Mouse (Mus musculus) fat pad, adult 2 months (tissue): ENCODE data around the gene Gm11983.
"Not testable (repeated sequence)": the region's sequence is repeated elsewhere in the genome, so short reads cannot be mapped to it uniquely, and the experiment has no call there.

Experiments
- DNase-seq: peaks from one replicate; pipeline ENCODE4 v3.0.0-alpha.2; 2011; ENCODE audit warnings: low read depth, low spot score; ENCODE audit errors: extremely low read depth

The Gm11983 gene

DNA sequence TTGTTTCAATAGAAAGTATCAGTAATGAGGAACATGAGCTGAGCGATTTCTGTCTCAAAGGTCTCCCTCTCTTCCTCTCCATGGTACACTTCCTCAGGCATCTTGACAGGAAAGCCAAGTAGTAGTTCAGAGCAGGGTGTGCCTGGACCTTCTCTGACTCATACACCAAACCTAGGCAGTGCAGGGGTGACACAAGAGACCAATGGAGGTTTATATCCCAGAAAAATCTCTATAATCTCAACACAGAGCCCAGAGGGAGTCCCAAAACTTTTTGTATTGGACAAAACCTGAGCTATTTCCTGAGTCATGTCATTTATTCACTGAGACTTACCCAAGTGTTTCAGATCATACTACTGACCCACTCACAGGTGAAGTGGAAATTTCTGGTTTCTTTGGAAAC, at the start of gene Gm11983:
Gene Gm11983 (minus strand): TSS at position 101 of the 400 bp plus-strand sequence.
- DNase-seq, result no peak

DNA sequence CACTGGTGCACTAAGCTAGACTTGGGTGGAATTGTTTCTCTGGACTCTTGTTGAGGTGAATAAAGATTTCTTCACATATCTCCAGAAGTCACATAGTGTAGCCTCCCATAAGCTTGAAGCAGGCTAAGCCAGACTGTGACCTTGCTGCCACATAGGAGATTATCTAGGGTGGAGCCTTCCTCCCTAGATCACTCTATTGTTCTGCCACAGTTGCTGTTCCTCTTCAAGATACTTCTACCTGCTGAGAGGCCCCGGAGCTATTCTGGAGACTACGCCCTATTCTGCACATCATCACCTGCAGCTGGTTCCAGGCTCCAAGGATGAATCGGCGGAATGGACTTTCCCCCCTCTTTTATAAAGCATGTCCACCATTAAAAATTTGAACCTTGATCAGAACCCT, 45.6 kb upstream of the Gm11983 start:
- not testable (repeated sequence) for DNase-seq

DNA sequence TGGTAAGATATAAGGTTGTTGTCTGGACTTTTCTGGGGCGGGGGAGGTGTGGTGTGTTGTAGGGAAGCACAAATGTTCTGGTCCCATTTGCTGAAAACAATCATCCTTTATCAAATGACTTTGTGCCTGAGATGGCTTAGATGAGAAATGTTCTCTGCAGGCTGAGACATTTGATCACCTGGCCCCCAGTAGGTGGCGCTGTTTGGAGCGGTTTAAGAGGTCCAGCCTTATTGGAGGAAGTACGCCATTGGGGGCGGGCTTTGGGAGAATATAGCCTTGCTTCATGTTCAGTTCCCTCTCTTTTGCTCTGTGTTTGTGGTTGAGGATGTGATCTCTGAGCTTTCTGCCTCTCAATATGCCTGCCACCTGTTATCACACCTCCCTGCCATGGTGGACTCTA, 44.2 kb upstream of the Gm11983 start:
- no peak for DNase-seq

DNA sequence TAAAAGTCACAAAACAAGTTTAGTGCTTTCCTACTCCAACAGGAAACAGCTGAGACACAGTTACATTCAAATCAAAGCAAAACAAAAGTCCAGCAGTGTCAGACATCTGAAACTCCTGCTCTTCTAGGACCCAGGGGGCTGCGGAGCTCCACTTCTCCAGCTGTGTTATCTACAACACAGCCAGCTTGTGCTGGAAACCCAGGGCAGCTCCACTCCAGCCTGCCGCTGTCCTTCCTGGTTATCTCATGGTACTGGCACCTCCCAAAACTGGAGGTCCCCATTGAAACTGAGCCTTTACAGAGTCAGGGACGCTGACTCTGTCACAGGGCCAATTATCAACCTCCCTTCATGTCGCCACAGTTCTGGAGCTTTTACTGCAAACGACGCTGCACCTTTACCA, 40.3 kb upstream of the Gm11983 start:
- DNase-seq, result no peak

DNA sequence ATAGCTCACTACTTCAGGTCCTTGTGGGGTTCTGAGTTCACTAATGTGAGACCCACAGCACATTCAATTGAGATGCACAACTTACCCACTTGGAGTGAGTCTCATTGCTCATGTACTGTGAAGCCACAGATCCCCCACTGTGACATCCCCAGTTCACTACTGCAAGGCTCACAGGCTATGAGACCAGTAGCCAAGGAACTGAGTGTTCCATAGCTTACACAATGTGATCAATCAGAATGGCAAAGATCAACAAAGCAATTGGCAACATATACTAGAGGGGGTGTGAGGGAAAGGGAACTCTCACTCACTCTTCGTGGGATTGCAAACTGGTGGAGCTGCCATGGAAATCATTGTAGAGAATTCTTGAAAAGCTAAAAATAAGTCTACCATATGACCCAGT, 33.5 kb upstream of the Gm11983 start:
- DNase-seq, result no peak

DNA sequence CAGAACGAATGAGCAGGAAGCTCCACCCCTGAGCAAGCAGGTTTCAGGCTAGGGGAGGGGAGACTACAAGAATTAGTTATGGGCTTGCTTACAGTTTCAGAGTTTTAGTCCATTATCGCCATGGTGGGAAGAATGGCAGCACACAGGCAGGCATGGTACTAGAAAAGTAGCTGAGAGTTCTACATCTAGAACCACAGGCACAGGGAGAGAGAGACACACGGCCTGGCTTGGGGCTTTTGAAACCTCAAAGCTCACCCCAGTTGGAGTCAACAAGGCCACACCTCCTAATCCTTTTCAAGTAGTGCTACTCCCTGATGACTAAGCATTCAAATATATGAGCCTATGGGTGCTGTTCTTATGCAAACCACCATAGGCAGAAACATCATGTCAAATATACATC, 28.1 kb upstream of the Gm11983 start:
- DNase-seq, result no peak

DNA sequence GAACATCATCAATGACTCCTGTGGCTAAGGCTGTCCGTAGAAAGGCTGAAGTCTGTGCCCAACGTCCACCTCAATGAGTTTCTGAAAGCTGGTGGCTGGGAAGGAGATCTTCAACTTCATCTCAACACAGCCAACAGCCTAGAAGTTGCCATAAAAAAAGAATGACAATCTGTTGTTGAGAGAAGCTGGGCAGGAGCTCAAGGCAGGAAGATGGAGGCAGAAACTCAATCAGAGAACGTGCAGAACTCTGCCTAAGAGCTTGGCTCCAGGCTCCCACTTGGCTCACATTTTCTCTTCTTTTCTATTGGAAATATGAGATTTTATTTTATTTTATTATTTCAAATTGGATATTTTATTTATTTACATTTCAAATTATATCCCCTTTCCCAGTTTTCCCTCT, 24.7 kb upstream of the Gm11983 start:
- DNase-seq, result no peak

DNA sequence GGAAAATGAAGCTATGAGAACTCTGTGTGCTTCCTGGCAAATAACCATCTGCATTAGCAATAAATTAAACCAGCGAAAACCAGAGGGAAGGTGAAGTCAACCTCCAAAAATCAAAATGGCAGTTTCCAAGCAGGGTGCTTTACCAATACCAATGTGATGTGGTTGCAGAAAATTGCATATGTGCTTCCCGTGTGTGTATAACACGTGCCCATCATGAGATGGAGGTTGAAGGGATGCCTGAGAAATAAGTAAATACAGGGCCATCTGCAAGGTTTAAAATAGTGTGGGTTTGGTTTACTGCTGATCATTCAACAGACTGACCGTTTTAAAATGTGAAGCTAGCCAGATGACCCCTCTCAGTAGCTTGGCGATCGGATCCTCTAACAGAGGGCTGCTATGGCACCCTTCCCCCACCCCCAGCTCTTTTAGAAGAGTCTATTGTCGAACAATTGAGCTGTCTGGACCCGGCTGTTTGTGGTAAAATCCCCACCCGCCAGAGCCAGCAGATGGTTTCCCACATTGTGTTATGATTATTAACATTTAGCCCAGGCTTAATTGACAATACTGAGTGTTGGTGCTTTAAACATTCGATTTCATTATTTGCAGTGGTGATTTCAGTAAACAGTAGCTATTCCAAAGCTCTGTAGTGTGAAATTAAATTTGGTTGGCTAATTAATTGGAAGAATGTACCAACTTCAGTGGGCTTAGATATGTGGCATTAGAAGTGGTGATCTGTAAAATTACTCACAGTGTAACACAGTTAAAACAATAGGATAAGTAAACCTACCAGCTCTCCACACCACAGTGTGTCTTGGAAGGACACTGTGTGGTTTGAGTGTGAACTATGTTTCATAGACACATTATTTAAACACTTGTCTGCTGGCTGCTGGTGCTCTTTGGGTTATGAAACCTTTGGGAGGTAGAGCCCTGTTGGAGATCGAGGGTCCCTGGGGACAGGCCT, 22.7 kb upstream of the Gm11983 start:
- DNase-seq, result no peak

DNA sequence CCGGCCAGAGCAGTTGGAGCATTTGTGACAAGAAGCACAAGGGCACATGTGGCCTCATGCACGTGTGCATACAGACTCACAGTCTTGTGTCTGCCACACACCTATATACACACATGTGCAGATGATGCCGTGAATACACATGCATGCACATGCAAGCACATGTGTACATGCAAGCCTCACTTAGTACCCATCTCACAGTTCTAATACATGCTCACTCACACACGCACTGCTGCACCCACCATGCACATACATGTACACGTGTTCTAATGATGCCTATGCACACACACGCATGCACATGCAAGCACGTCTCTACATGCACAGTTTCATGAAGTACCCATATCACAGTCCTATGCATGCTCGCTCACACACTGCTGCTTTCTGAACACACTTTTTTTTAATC, 21.6 kb upstream of the Gm11983 start:
- no peak for DNase-seq

DNA sequence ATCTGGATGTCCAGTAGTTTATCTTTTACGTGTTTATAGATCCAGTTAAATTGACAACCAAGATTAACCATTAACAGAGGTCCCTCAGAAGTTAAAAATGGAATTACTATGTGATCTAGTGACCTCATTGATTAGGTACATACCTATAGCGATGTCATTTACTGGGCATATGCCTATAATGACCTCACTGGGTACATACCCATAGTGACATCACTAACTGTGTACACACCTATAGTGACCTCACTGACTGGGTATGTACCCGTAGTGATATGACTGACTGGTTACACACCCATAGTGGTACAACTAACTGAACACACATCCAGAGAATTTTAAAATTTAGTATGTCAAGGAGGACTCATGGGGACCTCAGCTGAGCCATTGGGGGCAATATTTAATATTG, 18.5 kb upstream of the Gm11983 start:
- DNase-seq, result no peak

DNA sequence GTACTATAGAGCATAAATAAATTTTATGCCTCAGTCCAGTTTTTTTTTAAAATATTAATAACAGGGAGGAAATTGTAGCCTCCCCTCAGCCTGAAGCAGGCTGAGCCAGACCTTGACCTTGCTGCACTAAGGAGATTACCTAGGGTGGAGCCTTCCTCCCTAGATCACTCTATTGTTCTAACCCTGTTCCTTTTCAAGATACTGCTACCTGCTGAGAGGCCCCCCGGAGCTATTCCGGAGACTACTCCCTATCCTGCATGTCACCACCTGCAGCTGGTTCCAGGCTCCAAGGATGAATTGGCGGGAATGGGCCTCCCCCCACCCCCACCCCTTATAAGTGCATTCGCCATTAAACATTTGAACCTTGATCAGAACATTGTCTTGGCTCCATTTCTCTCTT, 15.9 kb upstream of the Gm11983 start:
- DNase-seq, result not testable (repeated sequence)

DNA sequence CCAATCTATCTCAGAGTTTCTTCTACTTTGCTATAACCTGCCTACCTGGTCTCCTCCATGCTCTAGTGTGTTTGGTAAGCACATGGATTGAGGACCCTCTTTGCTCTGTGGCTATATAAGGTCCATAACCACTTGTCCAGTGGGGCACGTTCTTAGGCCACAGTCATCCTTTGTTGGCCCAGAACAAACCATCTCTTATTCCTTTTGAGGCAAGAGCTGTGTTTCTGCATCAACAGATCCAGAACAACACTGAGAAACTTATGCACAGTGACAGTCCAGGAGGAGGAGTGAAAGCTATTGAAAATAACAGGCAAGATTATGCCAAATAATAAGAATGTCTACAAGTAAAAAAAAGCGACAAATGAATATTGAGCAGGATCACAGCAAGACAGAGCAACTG, 6.4 kb upstream of the Gm11983 start:
- no peak for DNase-seq

DNA sequence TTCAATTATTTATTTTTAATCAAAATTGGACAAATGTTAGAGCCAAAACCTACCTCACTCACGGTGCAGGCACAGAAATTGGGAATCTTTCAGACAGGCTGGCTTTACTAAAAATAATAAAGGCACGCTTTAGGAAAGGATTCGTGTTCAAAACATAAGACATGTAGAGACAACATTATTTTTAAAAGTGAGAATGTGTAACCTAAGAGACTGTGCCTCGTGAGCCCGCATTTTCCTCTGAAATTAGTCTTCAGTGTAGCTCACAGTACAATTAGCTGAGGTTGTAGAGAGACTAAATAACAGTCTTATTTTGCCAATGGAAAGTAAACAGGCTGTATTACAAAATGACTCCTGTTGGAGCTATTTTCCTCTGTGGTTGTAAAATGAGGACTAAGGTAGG, 4.7 kb upstream of the Gm11983 start:
- no peak for DNase-seq

DNA sequence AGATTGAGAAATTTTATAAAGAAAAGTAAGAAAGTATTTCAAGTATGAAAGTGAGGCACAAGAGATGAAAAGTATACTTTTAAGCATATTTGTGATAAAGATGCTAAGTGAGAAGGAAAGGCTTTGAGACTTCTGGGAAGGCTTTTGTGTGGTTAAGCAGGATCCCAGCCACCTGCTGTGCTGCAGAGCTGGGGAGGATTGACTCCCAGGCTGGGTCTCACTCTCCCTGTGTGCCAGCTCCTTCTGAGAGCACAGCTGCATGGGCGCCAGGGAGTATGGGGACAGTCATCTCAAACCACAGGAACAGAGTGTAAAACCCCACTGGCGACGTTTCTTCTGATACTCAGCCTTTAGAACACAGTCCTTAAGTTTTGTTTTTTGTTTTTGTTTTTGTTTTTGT, 3.3 kb upstream of the Gm11983 start:
- DNase-seq, result no peak

DNA sequence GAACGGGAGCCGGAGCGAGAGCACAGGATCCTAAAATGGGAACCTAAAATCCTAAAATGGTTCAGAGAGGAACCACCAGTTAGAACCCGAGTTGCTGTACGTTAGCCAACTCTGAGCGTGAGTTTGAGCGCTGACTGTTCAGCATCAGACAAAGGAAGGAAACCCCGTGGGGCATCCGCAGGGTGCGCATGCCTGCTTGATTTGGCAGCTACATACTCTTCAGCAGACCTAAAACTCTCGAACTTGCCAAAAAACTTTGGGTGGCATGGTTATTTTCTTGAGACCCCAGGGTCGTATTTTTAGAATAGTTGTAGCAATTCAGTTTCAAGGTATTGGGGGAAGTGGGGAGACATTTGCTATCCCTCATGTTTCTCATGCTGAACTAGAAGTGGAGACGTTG, 2.8 kb downstream of the Gm11983 start:
- no peak for DNase-seq

DNA sequence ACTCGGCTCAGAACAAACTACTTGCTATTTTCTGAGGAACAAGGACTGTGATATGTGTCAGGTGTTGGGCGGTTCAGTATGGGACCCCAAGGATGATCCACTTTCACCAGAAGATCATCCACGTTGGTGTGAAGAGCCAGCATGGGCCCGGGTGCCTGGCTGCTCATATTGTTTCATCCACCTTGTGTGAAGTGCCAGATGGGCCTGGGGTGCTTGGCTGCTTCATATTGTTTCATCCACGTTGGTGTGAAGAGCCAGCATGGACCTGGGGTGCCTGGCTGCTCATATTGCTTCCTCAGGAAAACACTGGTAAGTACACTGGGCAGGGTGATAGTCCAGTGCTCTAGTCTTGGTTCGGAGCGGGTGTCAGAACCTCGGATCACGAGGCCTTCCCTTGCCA, 3.7 kb downstream of the Gm11983 start:
- no peak for DNase-seq

DNA sequence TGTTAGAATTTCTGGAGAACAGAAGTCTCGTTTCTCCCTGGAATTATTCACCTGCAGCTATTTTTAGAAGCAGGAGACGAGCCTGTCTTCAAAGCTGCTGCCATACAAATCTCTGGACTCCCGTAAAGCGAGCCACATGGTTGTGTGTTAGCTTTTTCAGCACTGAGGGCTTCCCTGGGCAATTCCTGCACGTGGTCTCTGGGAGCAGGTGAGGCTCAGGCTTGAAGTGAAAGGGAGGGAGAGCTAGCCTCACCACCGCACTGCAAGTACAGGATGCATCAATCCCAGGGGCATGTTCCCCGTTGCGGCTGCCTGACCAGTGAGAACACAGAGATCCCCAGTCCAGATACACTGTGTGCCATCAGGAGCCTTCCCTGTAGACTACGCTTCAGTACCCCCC, 5.5 kb downstream of the Gm11983 start:
- DNase-seq, result no peak

DNA sequence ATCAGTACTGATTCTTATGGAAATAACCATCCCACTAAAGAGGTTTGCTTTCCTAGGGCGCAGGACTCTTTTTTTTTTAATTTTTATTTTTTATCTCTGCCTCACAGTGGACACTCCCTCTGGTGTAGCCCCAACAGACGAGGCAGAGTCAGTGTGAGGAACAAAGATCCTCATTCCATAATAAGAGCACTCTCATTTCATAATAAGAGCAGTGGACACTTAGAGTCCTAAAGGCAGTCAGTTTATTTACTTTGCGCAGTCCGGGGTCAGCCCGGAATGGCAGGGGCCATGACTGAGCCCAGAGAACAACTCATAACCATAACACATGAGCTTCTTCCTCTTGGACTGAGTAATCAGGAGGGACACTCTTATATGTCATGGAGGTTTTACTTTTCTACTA, 9.3 kb downstream of the Gm11983 start:
- no peak for DNase-seq

DNA sequence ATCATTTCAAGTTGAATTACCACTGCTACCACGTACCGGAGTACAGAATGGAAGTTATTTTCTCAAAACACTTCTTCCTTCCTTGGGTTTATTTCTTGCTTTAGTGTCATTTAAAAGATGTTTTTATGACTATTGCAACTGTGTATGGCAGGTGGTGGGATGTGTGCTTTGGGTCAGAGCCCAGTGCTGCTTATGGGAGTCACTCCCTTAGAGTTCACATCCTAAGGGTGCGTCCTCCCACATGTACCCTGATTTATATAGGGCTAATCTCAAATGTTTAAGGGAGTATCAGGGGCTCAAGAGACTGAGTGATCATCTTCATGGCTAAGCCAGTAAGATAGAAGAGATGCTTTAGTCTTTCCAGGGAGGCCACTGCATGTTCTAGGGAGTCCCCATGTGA, 11.3 kb downstream of the Gm11983 start:
- DNase-seq, result no peak

DNA sequence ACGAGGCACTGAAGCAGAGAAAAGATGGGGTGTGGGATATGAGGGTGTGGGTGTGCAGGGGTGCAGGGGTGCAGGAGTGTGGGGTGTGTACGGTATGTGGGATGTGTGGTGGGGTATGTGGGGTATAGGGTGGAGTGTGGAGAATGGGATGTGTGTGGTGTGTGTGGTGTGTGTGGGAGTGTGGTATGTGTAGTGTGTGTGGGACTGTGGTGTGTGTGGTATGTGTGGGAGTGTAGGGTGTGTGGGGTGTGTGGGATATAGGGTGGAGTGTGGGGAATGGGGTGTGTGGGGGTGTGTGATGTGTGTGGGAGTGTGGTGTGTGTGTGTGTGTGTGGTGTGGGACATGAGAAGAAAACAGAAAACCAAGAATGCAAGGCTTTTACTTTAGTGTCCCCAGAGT, 14.3 kb downstream of the Gm11983 start:
- DNase-seq, result no peak

DNA sequence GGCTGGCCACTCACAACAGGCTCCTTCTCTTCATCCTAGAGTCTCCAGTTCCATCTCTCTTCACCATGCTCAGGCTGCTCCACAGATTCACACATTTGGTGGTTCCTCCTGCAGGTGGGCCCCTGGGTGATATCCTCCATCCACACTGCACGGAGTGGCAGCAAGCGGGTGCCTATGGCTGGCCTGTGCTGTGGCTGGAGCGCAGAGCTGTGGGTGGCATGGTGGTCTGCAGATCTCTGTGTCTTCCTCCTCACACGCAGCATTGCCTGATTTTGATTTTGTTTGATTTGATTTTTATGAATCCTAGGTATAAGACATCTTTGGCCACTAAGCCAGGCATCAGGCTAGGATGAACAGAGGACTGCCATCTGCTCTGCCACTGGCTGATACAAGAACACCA, 23.0 kb downstream of the Gm11983 start:
- no peak for DNase-seq

DNA sequence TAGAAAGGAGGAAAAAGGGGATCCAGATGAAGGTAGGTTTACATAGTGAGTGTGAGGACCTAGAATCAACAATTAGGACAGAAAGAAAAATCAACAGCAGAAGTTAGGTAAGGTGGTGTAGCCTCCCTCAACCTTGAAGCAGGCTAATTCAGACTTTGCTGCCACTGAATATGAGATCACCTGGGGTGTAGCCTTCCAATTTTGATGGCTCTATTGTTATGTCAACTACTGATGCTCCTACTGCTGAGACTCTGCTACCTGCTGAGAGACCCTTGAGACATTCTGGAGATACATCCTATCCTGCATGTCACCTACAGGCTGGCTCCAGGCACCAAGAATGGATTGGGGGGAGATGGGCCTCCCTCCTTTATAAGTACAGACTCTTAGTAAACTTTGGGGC, 34.6 kb downstream of the Gm11983 start:
- not testable (repeated sequence) for DNase-seq

DNA sequence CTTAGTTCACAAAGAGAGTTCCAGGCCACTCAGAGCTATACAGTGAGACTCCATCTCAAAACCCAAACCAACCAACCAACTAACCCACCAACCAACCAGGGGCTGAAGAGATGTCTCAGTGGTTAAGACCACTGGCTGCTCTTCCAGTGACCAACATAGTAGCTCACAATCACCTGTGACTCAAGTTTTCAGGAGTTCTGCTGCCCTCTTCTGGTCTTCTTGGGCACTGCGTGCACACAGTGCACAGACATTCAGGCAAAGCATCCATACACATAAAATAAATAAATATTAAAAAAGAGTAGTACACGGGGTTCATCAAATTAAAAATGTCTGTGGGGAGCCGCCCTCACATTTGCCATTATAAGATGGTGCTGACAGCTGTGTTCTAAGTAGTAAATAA, 46.8 kb downstream of the Gm11983 start:
- no peak for DNase-seq
